Mouse (Mus musculus): Measurements from ENCODE around the gene Plb1.

Plb1 gene

GRCm38 (mm10) chr5:32392281-32392680 lies 159.8 kb downstream of the Plb1 start:
- no peak for DNase-seq (ENCODE audit: inconsistent ontology term)

GRCm38 (mm10) chr5:32394586-32394985 lies 162.1 kb downstream of the Plb1 start:
- DNase-seq (ENCODE audit: inconsistent ontology term), result no peak

GRCm38 (mm10) chr5:32395101-32395892 lies 162.8 kb downstream of the Plb1 start:
- no peak for DNase-seq (ENCODE audit: inconsistent ontology term)

- no peak for DNase-seq (ENCODE audit: inconsistent ontology term)
These were observed 165.2 kb downstream of the Plb1 start for GRCm38 (mm10) chr5:32397719-32398118.

GRCm38 (mm10) chr5:32400926-32401325 lies 168.4 kb downstream of the Plb1 start:
- no peak for DNase-seq (ENCODE audit: inconsistent ontology term)

GRCm38 (mm10) chr5:32403082-32403953 lies 170.8 kb downstream of the Plb1 start:
- no peak for DNase-seq (ENCODE audit: inconsistent ontology term)

- DNase-seq (ENCODE audit: inconsistent ontology term), result peak; percentile 77
These were observed 172.8 kb downstream of the Plb1 start for GRCm38 (mm10) chr5:32405199-32405855.

- DNase-seq (ENCODE audit: inconsistent ontology term), result no peak
These were observed 176.3 kb downstream of the Plb1 start for GRCm38 (mm10) chr5:32408771-32409170.

GRCm38 (mm10) chr5:32409747-32410146 lies 177.2 kb downstream of the Plb1 start:
- no peak for DNase-seq (ENCODE audit: inconsistent ontology term)

- no peak for DNase-seq (ENCODE audit: inconsistent ontology term)
These were observed 178.6 kb downstream of the Plb1 start for GRCm38 (mm10) chr5:32410954-32411688.

GRCm38 (mm10) chr5:32412186-32412950 lies 179.9 kb downstream of the Plb1 start:
- DNase-seq (ENCODE audit: inconsistent ontology term), result peak; percentile 60

- peak; percentile 80 for DNase-seq (ENCODE audit: inconsistent ontology term)
These were observed 180.6 kb downstream of the Plb1 start for GRCm38 (mm10) chr5:32413083-32413482.

- DNase-seq (ENCODE audit: inconsistent ontology term), result no peak
These were observed 181.1 kb downstream of the Plb1 start for GRCm38 (mm10) chr5:32413569-32413968.

GRCm38 (mm10) chr5:32414461-32414985 lies 182.0 kb downstream of the Plb1 start:
- DNase-seq (ENCODE audit: inconsistent ontology term), result no peak

GRCm38 (mm10) chr5:32415554-32415953 lies 183.0 kb downstream of the Plb1 start:
- DNase-seq (ENCODE audit: inconsistent ontology term), result no peak

Measured in Muller cell, postnatal 12 days (primary cell).